Mouse (Mus musculus) layer of hippocampus, adult 2 months (tissue): ENCODE results near the gene Sema4g. TPM values are rescaled to one million over a fixed set of nuclear protein-coding genes. Genes with fewer than 3 reads are reported as not detected.

ENCODE experiments used
- DNase-seq, 2 experiments: peaks; one replicate each; pipeline ENCODE4 v3.0.0; 2022; ENCODE audit warnings: low spot score in 2 of 2
- H3K27ac ChIP-seq: fragments of 200-600 bp; 2 replicates; pipeline ENCODE4 v1.8.1; 2022
- H3K4me3 ChIP-seq: fragments of 200-600 bp; 2 replicates; pipeline ENCODE4 v1.8.1; 2022; ENCODE audit warnings: mild to moderate bottlenecking
- CTCF ChIP-seq: fragments of 200-600 bp; conservative IDR thresholded peaks from 2 replicates; pipeline ENCODE4 v1.8.1; 2022; ENCODE audit warnings: antibody characterized with exemption, mild to moderate bottlenecking, moderate library complexity
- total RNA-seq, 2 experiments: library from RNA; stranded (reverse); gene quantifications; 2 replicates each; pipeline ENCODE4 v1.2.3; 2021

Gene Sema4g
- total RNA-seq, 2 experiments from 2014 or later, result 20.0 to 21.6 TPM

GRCm38 (mm10) chr19:45007425-45008191, 18.7 kb downstream of the Sema4g start:
- no peak for DNase-seq
- Histone ChIP-seq H3K27ac (no peak overlapping the region; the same call in 1 of the 2 replicates), H3K4me3 (peak overlapping the region; percentile 97; the same call in 1 of the 2 replicates)
- no peak for TF ChIP-seq CTCF

DNA sequence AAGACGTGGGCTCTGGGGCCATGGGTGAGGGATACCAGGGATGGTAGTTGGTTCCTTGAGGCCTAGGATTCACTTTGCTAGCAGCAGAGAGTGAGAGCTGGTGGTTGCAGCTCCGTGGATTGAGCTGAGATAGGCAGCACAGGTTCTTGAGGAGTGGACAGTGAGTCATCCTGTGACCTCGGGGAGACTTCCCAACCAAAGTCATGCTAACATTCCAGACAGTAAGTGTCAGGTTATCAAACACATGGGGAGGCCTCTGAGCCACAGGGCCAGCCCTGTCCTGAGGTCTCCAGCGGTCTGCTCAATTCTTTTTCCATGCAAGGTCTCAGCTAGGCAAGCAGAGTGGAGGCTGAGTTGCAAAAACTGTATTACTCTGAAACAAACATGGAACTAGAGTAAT, 21.7 kb downstream of the Sema4g start:
- TF ChIP-seq CTCF, result no peak
- no peak overlapping the region for H3K27ac ChIP-seq

GRCm38 (mm10) chr19:45012219-45012618, 23.3 kb downstream of the Sema4g start:
- Histone ChIP-seq H3K4me3 (no peak overlapping the region), H3K27ac (peak overlapping the region; percentile 41; the same call in 1 of the 2 replicates)
- no peak for TF ChIP-seq CTCF
- DNase-seq, result no peak

More for the DNA sequence above, 21.7 kb downstream of the Sema4g start:
- H3K4me3 ChIP-seq, result no peak overlapping the region
- DNase-seq, result no peak

- peak overlapping the region; percentile 41; the same call in 1 of the 2 replicates for H3K27ac ChIP-seq
- DNase-seq, result no peak
- H3K4me3 ChIP-seq, result no peak overlapping the region
- TF ChIP-seq CTCF, result peak; percentile 81
These were observed 23.7 kb downstream of the Sema4g start for GRCm38 (mm10) chr19:45012636-45013035.

GRCm38 (mm10) chr19:45013581-45014225, 24.8 kb downstream of the Sema4g start:
- H3K4me3 ChIP-seq, result no peak overlapping the region
- DNase-seq, result no peak
- no peak for TF ChIP-seq CTCF
- H3K27ac ChIP-seq, result no peak overlapping the region; the same call in 1 of the 2 replicates

- TF ChIP-seq CTCF, result no peak
- H3K4me3 ChIP-seq, result peak within 1 kb of the TSS; percentile 59
- DNase-seq, result no peak
- peak within 1 kb of the TSS; percentile 83 for H3K27ac ChIP-seq
These were observed 25.6 kb downstream of the Sema4g start, which contains the start of gene Lzts2 for GRCm38 (mm10) chr19:45014335-45014971. TSS of gene Lzts2 (plus strand) at chr19:45014414.

DNA sequence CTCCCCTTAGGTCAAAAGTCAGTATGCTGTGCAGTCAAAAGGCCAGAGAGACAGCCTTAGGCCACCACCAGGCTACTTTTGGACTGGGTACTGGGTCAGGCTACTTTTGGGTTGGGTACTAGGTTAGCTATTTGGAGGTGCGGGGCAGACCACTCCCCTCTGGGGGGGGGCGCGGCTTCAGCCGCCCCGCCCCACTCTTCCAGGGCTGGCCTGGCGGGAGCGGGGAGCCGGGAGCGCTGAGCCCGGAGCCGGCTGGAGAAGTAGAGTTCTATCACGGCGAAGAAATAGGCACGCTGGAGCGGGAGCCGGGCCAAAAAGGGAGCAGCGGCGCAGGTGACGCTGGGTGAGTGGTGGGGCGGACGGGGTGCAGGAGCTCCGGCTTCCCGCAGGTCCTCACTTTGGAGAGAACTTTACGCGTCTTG, 26.1 kb downstream of the Sema4g start:
- H3K27ac ChIP-seq, result peak overlapping the region; percentile 83
- 0 out of 2 replicates have a peak, but pooled peaks have one; percentile 2 for TF ChIP-seq CTCF
- peak overlapping the region; percentile 59 for H3K4me3 ChIP-seq
- no peak for DNase-seq

- H3K4me3 ChIP-seq, result peak overlapping the region; percentile 59
- peak overlapping the region; percentile 91 for H3K27ac ChIP-seq
- no peak for TF ChIP-seq CTCF
- DNase-seq, result no peak
These were observed 26.8 kb downstream of the Sema4g start for GRCm38 (mm10) chr19:45015518-45016281.

DNA sequence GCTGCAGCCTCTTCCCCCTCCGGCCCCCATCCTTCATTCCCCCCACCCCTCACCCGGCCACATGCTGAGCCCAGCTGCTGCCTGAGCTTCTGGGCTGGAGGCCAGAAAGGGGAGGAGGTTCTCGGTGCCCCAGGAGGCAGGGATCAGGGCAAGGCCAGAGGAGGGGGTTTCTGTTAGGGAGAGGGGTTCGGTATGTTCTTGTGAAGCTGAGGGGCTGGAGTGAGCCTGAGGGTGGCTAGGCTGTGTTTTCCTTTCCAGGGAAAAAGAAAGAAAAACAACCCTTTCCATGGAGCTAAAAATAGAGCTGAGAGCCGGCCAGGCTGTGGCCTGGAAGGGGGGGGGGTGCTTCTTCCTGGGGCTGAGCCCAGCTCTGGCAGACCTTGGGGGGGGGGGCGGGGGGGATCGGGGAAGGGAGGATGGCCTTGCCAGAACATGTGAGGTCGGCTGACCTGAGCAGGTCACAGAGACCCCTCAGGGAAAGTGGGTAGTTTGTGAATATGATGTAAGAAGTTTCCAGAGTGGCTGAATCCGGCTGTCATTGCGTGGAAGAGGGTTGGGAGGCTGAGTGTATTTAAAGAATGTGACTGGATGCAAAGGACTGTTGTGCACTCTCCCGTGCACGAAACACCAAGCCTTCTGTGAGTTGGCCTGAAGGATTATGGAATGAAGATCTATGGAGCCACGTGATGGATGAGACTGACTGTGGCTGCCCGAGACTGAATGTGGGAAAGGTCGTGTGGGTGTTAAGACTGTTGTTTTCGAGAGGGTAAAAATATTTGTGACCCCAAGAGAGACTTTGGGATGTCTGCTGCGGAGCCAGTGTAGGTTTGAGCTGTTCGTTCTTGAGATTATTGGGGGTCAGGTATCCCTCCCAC, 27.7 kb downstream of the Sema4g start:
- no peak for TF ChIP-seq CTCF
- H3K4me3 ChIP-seq, result peak overlapping the region; percentile 62
- peak overlapping the region; percentile 91 for H3K27ac ChIP-seq
- peak in 1 of 2 experiments; percentile 59 for DNase-seq

- peak; percentile 69 to 70 for DNase-seq
- Histone ChIP-seq H3K27ac (peak overlapping the region; percentile 91), H3K4me3 (peak overlapping the region; percentile 62)
- TF ChIP-seq CTCF, result peak; percentile 74
These were observed 28.4 kb downstream of the Sema4g start for GRCm38 (mm10) chr19:45017216-45017771.

DNA sequence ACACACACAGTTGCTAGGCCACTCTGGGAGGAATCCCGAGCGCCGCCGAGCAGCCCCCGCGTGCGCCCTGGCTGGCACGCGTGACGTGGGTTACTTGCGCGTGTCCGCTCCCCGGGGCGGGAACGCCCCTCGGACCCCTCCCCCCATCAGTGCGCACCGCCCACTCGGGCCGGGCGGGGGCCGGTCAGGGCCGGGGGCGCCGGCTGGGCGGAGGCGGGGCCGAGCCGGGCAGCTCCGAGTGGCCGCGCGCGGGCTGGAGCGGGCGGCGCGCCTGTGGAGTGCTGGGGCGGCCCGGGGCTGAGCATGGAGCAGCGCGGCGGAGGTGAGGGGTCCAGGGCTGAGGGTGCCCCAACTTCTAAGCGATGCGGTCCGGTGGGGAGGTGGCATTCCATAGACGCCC, 29.0 kb downstream of the Sema4g start:
- TF ChIP-seq CTCF, result no peak
- peak overlapping the region; percentile 93 for H3K27ac ChIP-seq
- H3K4me3 ChIP-seq, result peak overlapping the region; percentile 66
- DNase-seq, result peak; percentile 71 to 74
